Mouse (Mus musculus) right cerebral cortex, postnatal 36 days (tissue): ENCODE results near the gene Eya4.

Source experiments
- DNase-seq, 2 experiments: peaks; one replicate each; pipeline ENCODE4 v3.0.0; 2022; ENCODE audit warnings: low spot score in 2 of 2, mixed read lengths in 1 of 2

The Eya4 gene

GRCm38 (mm10) chr10:23350011-23350911 is at the start of gene Eya4:
TSS of gene Eya4 (minus strand) at chr10:23350786.
- DNase-seq, result no peak

DNA sequence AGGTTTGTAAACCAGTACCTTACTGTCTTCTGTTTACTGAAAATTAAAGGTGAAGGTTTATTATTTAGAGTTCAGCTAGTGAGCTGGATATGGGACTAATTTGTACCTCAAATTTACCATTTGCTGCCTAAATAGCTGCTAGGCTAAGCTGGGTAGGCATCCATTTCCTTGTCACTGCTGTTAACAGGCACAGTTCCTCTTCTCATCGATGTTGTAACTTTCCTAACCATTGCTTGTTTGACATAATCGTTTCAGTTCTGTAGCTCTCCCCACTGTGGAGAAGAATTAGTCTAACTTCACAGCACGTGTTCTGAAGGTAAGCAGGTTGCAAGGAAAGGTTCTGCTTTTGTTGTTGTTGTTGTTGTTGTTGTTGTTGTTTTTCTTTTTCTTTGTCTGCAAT is 44.8 kb upstream of the Eya4 start:
- no peak for DNase-seq

DNA sequence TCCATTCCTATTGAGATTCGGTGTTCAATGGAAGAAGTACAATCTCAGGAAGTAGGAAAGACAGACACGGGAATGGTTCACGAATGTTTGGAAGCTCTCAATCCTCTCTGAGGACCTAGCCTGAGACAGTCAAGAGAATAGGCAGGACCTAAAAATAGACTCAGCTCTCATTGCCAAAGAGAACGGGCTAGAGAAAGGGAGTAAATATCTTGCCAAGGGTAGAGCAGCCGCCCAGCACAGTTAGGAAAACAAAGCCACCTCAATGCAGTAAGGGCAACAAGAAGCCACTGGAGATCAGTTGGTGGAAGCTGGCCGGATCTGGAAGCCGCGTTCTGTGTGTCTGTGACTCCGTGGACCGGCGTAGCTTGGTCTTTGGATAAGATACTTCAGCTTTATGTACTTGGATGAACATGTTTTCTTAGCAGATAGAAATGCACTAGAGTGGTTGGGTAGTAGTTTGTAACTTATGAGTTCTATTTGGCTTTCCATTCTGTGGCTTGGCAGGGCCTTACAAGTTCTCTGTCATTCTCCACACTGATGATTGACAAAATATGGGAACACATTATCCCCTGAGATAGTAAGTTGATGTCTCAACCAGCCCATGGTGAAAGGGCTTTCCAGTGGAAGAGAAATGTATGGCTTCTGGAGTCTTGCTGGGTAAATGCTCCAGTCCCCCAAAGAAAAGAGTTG is 44.1 kb upstream of the Eya4 start:
- no peak for DNase-seq

- DNase-seq, result no peak
These were observed 43.6 kb upstream of the Eya4 start for GRCm38 (mm10) chr10:23394152-23394551.

GRCm38 (mm10) chr10:23363866-23364265 is 13.3 kb upstream of the Eya4 start:
- DNase-seq, result no peak

GRCm38 (mm10) chr10:23349392-23350010 is 1.1 kb downstream of the Eya4 start:
- DNase-seq, result peak in 1 of 2 experiments; percentile 4

- no peak for DNase-seq
These were observed 1.6 kb downstream of the Eya4 start for GRCm38 (mm10) chr10:23348893-23349391.

GRCm38 (mm10) chr10:23348101-23348892 is 2.3 kb downstream of the Eya4 start:
- no peak for DNase-seq

DNA sequence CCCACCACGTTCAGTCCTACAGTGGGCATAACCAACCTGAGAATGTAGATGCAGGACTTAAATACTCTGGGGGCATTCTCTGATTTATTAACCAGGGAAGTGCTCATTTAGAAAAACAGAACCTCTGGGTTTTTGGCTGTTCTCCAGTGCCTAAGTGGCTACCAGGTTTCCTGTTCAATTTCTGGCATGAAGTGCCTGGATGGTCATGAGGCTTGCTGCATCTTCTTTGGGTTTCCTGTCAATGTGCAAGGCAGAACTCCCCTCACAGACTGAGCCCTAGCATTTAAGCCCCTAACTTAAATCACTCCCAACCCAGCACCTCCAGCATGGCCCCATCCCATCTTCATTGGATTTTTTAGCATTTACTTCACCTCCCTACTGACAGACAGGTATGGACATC is 13.3 kb downstream of the Eya4 start:
- DNase-seq, result no peak

GRCm38 (mm10) chr10:23332768-23333167 is 17.8 kb downstream of the Eya4 start:
- DNase-seq, result no peak

DNA sequence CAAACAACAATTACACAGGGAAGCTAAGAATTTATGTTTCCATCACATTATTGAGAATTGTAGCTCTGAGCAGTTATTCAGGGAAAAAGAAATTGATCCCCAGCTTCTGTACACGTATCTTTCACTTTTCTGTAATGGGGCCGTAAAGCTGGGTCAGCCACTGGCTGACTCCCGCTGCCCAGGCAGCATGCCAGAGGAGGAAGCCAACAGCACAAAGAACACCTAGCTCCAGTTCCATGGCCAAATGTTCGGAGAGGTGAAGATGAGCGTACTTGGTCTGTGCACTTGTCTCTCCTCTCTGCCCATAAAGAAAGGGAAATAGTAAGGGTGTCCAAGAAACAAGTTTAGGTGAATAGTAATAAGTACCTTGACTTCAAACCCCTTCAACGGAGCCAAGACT is 22.9 kb downstream of the Eya4 start:
- DNase-seq, result no peak

DNA sequence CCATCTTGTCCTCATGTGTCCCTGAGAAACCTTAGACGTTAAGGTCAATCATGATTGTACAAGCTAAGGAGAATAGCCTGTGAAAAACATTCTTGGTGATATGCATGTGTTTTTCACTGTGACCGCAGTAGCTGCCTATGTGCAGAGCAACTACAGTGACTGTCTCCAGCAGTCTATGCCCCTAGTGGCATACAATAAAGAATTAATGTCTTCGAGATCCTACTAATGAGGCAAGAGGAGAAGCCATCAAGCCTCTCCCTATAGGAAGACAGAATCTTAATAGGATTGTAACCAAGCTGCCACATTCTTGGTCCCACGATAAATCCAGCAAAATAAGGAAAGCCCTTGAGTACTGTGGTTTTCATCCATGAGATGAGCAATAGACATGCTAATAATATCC is 28.3 kb downstream of the Eya4 start:
- DNase-seq, result no peak

- no peak for DNase-seq
These were observed 55.0 kb downstream of the Eya4 start for GRCm38 (mm10) chr10:23295616-23296015.

DNA sequence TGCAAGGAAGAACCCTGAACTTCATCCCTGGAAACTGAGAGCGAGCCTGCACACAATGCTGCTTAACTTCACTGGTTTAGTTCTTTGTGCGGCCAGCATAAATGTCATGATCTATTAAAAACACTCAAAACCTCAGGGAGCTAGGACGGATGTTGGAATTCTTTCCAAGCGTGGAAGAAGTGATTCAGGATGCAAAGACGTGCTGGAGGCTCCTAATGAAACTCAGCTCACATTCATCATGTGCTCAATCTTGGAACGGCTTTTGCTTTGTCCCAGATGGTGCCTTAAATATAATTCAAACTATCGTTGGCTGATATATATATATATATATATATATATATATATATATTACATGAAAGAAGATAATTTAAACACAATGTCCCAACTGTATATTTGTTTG is 58.1 kb downstream of the Eya4 start:
- no peak for DNase-seq

DNA sequence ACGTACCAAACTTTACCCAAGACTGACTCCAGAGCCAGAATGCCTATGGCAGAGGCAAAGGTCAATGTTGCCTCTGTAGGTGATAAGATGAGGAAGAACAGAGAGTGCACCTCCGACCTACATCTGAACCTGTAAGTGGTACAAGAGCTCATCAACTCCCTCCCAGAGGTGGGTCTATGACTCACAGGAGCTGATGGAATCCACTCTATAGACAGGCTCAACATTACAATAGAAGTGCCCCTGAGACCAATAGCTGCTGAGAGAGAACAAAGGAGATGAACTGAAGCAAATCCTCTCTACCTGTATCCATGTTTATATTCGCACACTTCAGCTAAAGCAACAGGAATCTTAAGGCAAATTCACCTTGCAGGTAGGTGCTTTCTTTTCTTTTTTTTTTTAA is 73.2 kb downstream of the Eya4 start:
- no peak for DNase-seq

DNA sequence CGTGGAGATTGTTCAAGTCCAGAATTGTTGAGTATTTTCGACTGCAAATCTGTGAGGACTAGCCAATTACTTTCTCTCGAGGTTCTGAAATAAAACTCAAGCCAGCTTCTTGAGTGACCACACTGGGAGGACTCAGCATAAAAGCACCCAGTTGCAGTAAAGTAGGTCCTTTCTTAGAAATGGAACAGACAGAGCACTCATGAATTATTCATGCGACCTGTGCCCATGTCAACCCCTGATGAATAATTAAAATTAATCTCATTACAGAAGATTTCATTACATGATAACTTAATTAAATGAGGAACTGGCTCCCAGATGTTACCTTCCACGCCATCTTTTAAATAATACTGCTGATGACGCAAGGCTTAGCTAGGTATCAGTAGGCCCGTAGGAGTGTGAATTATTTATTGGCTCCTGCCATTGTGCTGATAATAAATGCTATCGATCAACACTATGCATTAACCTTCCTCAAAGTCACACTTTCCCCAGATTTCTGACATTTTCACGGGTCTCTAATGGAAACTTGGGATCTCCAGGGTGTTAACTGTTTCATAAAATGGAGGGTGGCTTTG is 79.5 kb downstream of the Eya4 start:
- no peak for DNase-seq

DNA sequence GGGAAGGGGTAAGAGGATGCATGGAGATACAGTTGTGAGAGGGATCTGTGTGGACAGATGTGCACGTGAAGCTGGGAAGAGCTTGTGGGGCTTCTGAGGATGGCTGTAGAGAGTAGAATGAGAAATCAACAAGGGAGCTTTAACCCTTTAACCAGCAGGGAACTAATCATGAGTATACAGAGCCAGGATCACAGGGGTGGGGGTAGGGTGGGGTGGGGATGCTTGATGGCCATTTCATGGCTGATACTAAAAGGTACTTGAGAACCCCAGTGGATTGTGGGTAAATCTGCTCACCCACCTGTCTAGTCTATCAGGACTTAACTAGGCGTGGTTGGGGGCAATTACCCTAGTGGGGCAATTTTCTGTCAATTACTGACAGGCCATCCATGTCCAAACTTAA is 80.1 kb downstream of the Eya4 start:
- DNase-seq, result no peak

- no peak for DNase-seq
These were observed 98.4 kb downstream of the Eya4 start for GRCm38 (mm10) chr10:23252180-23252579.

DNA sequence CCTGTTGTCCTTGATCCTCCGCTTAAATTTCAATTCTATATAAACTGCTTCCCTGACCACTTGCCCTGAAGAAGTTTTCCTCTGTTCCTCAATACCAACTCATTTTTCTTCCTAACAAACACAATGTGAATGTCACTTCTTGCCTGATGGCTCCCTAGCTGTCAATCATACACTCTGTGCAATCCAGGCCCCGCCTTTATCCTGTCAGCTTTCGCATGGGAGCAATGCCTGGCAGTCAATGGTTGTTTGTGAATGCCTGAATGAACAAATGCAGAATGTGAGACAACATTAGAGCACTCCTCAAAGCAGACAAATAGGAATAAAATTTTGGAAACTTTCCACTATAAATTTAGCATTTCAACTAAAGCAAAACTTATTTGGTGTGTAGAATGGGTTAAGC is 104.1 kb downstream of the Eya4 start:
- no peak for DNase-seq

DNA sequence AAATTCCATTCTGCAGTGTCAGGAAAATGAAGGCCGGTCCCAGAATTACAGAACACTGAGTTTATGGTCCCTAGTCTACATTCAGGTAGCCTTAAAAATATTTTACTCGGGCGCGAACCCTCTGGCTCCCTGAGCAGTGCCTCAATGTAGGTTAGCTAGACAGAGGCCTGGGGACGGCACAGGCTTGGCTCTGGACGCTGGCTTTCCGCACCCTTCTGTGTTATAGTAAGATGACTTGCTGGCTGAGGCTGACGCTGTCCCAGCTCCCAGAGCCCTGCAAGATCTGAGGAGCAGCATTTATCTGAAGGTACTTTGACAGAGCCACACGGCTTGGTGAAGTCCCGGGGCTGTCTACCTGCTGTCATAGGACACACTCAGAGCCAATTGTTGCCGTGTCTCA is 113.7 kb downstream of the Eya4 start:
- no peak for DNase-seq

GRCm38 (mm10) chr10:23235405-23235804 is 115.2 kb downstream of the Eya4 start:
- no peak for DNase-seq
